Mouse (Mus musculus) ES-E14 (cell line): Measurements from ENCODE around the gene Csnk2a2. TPM values are rescaled to one million over a fixed set of nuclear protein-coding genes. Genes with fewer than 3 reads are reported as not detected.

Experiments
- DNase-seq: peaks from one replicate; pipeline ENCODE4 v3.0.0-alpha.2; 2013; ENCODE audit warnings: low read depth, low spot score
- H3K27ac ChIP-seq: 2 replicates; pipeline ENCODE4 v1.5.1; 2012; ENCODE audit warnings: low read depth, mild to moderate bottlenecking, low read length, moderate library complexity, mixed read lengths; ENCODE audit not compliant: poor library complexity, insufficient read depth, severe bottlenecking
- H3K36me3 ChIP-seq: 2 replicates; pipeline ENCODE4 v1.6.1; 2012; ENCODE audit warnings: mild to moderate bottlenecking, low read length, moderate library complexity, mixed read lengths; ENCODE audit not compliant: control insufficient read depth, poor library complexity, insufficient read depth, severe bottlenecking
- H3K4me1 ChIP-seq, 2 experiments: fragments of 150-350 bp in 1 of 2; sonication (generic) in 1 of 2; 2 replicates each; pipeline ENCODE4 v1.6.1; 2012; ENCODE audit warnings: low read length in 2 of 2, mild to moderate bottlenecking in 1 of 2, mixed read lengths in 1 of 2; ENCODE audit not compliant: control insufficient read depth in 2 of 2, insufficient read depth in 2 of 2, poor library complexity in 1 of 2
- H3K4me3 ChIP-seq, 2 experiments: fragments of 150-350 bp in 1 of 2; sonication (generic) in 1 of 2; 2 replicates each; pipeline ENCODE4 v1.5.1; 2012; ENCODE audit warnings: low read length in 2 of 2, low read depth in 1 of 2, mild to moderate bottlenecking in 1 of 2, mixed read lengths in 1 of 2; ENCODE audit not compliant: insufficient read depth in 1 of 2, poor library complexity in 1 of 2, severe bottlenecking in 1 of 2
- H3K9ac ChIP-seq: 2 replicates; pipeline ENCODE4 v1.6.1; 2012; ENCODE audit warnings: low read depth, mild to moderate bottlenecking, low read length, mixed read lengths; ENCODE audit not compliant: poor library complexity, insufficient read depth, severe bottlenecking
- H3K9me3 ChIP-seq: fragments of 150-350 bp; sonication (generic); 2 replicates; pipeline ENCODE4 v1.6.1; 2012; ENCODE audit warnings: low read depth, mild to moderate bottlenecking, low read length; ENCODE audit not compliant: control insufficient read depth, insufficient read depth
- CHD2 ChIP-seq: IDR thresholded peaks from 2 replicates; pipeline ENCODE4 v1.6.1; 2014; ENCODE audit warnings: mild to moderate bottlenecking, low read depth, low read length, inconsistent platforms
- HCFC1 ChIP-seq: IDR thresholded peaks from 2 replicates; pipeline ENCODE4 v1.6.1; 2012; ENCODE audit warnings: low read length, inconsistent platforms, borderline replicate concordance; ENCODE audit not compliant: insufficient read depth
- MAFK ChIP-seq: IDR thresholded peaks from 2 replicates; pipeline ENCODE4 v1.6.1; 2014; ENCODE audit warnings: mild to moderate bottlenecking, low read depth, low read length, inconsistent platforms; ENCODE audit not compliant: insufficient read depth
- ZC3H11A ChIP-seq: IDR thresholded peaks from 2 replicates; pipeline ENCODE4 v1.6.1; 2012; ENCODE audit warnings: low read depth, mild to moderate bottlenecking, inconsistent platforms, low read length, borderline replicate concordance
- ZNF384 ChIP-seq: IDR thresholded peaks from 2 replicates; pipeline ENCODE4 v1.6.1; 2012; ENCODE audit warnings: low read depth, low read length, inconsistent platforms
- in situ Hi-C, 2 experiments: fragments of 600-800 bp; cut with MboI; formaldehyde crosslinking; loops; one replicate each; pipeline ENCODE4 v1.15.1; 2025; ENCODE audit warnings: low sequenced_read_pairs in 2 of 2, inconsistent platforms in 1 of 2; ENCODE audit not compliant: unreplicated experiment in 2 of 2
- total RNA-seq: library from RNA; depleted of rRNA; stranded (reverse); fragments of 300-350 nt; gene quantifications from 2 replicates; pipeline ENCODE4 v1.2.3, GENCODE M21; 2012

Csnk2a2 gene
- total RNA-seq, 1 experiment, result 52.4 TPM

DNA sequence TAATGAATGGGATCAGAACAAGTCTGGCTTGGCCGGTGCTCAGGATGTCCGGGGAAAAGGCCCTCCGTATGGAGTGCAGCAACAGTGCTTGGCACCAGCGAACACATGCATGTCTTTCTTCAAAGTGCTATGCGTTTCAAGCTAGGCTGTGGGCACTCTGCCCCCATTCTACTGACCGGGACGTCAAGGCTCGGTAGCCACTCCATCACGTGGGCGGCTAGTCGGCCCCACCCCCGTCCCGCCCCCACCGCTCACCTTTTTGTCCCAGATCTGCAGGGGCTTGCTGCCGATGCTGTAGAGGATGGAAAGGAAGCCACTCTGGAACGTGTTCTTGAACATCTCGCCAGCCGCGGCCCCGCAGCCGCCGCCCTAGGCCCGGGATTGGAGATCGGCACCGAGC lies 55.6 kb downstream of the Csnk2a2 start:
- Histone ChIP-seq H3K27ac (peak overlapping the region; percentile 42), H3K9ac (peak overlapping the region; percentile 80), H3K36me3 (no peaks in the 10 kb centered on the region), H3K9me3 (no peaks in the 10 kb centered on the region), H3K4me3 (peak overlapping the region; percentile 75 to 76), H3K4me1 (peaks cover 3 to 11% of the 10 kb centered on the region in 2 experiments; a peak in 2 of 4 replicates)
- TF ChIP-seq CHD2, result no peak
- no peak for TF ChIP-seq ZC3H11A
- no peak for TF ChIP-seq HCFC1
- no peak for TF ChIP-seq ZNF384
- no peak for TF ChIP-seq MAFK
- in situ Hi-C loops, result no loop called here
- peak; percentile 17 for DNase-seq

- in situ Hi-C loops, result no loop called here
- TF ChIP-seq ZNF384, result no peak
- TF ChIP-seq HCFC1, result no peak
- TF ChIP-seq ZC3H11A, result no peak
- TF ChIP-seq CHD2, result no peak
- TF ChIP-seq MAFK, result no peak
- DNase-seq, result no peak
- H3K27ac ChIP-seq, result no peak overlapping the region
- no peak overlapping the region for H3K4me3 ChIP-seq
- peaks cover 2% of the 10 kb centered on the region; the same call in 1 of the 2 replicates for H3K36me3 ChIP-seq
- no peaks in the 10 kb centered on the region for H3K9me3 ChIP-seq
- peaks cover 3 to 14% of the 10 kb centered on the region in 2 experiments; a peak in 2 of 4 replicates for H3K4me1 ChIP-seq
- no peak overlapping the region for H3K9ac ChIP-seq
These were observed 56.7 kb downstream of the Csnk2a2 start for GRCm38 (mm10) chr8:95433124-95433523.

DNA sequence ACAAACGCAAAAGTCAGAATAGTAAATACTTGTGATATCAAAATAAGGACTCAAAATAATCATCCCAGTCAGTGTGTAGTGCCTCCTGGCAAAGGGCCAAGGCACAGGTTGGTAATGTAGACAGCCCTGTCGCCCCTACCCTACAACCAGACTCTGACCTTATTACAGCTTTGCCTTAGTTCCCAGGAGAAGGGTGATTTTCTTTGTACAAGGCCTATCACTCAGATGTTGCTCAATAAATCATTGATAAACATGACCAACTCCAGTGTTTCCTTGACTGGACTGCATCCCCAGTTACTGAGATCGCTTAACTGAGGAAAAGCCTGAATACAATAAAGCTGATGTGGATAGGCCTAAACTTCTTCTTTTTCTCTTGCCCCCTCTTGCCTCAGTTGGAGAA lies 57.4 kb downstream of the Csnk2a2 start:
- Histone ChIP-seq H3K4me3 (no peak overlapping the region), H3K36me3 (peaks cover 2% of the 10 kb centered on the region; the same call in 1 of the 2 replicates), H3K4me1 (peaks cover 3 to 14% of the 10 kb centered on the region in 2 experiments; a peak in 2 of 4 replicates), H3K27ac (no peak overlapping the region), H3K9ac (no peak overlapping the region), H3K9me3 (no peaks in the 10 kb centered on the region)
- TF ChIP-seq CHD2 (no peak), MAFK (no peak), ZC3H11A (no peak), ZNF384 (no peak), HCFC1 (no peak)
- no peak for DNase-seq
- in situ Hi-C loops, result no loop called here

- Histone ChIP-seq H3K36me3 (peaks cover 2% of the 10 kb centered on the region; the same call in 1 of the 2 replicates), H3K27ac (no peak overlapping the region), H3K9me3 (no peaks in the 10 kb centered on the region), H3K4me3 (no peak overlapping the region), H3K9ac (no peak overlapping the region), H3K4me1 (peaks cover 3 to 12% of the 10 kb centered on the region in 2 experiments; a peak in 2 of 4 replicates)
- in situ Hi-C loops, result no loop called here
- TF ChIP-seq HCFC1, result no peak
- TF ChIP-seq ZC3H11A, result no peak
- no peak for TF ChIP-seq CHD2
- no peak for DNase-seq
These were observed 59.9 kb downstream of the Csnk2a2 start for GRCm38 (mm10) chr8:95429945-95430344.
